Mouse (Mus musculus): ENCODE results near the gene Crip2. TPM values are rescaled to one million over a fixed set of nuclear protein-coding genes. Genes with fewer than 3 reads are reported as not detected.

Crip2 gene
- polyA plus RNA-seq, 1 experiment: 12.2 TPM

DNA sequence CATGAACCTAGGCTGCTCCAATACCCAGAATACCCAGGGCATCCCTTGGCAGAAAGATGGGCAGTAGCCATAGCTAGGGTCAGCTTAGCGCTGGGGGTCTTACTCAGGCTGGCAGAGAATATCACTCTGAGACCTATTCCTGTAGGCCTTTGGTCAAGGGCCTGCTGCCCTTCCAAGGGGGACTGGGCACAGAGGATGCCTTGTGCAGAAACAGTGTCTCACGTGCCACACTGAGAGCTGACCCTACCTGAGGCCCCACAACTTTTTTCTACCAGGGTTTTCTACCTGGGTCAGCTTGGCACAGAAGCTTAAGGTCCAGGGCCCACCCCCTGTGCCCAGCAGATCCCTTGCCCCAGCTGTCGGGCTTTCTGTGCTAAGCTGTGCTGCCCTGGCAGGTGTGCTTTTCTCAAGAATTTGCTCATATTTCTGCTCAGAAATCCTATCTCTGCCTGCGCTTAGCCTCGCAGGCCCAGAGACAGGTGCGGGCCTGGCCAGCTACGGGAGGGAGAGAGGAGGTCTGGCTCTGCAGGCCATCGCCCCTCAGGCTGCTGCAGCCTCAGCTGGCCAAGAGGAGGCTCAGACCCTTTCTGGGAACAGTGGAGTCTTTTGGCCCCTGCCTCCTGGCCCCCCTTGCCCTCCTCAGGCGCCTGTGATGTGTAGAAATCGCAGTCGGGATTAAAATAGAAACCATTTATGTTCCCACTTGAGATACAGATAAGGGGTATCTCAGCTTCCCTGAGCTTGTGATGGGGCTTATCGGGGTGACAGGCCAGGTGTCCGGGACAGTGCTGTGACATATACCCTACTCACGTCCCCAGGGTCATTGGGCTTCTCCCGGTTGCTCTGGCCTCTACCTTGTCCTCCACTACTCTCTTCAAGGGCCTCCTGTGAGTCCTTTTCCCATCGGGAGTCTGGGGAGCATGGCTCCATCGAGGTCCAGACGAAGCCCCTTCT lies 2.5 kb upstream of the Crip2 start:
- TF ChIP-seq GATA1 (IDR thresholded peaks at IDR 0.05; ENCODE audit: low read length) (no peak), TAL1 (IDR thresholded peaks at IDR 0.05; ENCODE audit: low read length) (no peak)
- Histone ChIP-seq H3K27me3 (ENCODE audit: control insufficient read depth) (peaks cover 34% of the 10 kb centered on the region), H3K9me3 (ENCODE audit: control insufficient read depth, low read length) (no peaks in the 10 kb centered on the region), H3K36me3 (ENCODE audit: control insufficient read depth) (peaks cover 62% of the 10 kb centered on the region), H3K4me3 (replicated peaks) (no peak overlapping the region), H3K4me1 (ENCODE audit: control insufficient read depth) (peaks cover 47% of the 10 kb centered on the region)

DNA sequence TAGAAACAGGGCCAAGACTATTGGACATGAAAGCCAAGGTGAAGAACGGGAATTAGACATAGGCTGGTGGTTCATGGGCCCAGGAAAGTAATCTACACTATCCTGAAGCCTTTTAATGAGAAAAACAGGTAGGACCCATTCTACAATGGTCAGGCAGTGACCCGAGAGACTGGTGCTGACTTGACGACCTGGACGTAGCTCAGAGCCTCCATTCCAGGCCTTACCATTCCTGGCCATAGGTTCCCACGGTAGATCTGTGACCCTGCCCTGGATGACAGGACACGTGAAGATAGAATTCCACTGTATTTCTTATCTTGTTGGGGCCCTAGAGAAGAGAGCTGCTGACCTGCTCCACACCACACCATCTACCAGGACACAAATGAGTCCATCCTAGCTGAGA lies 1.7 kb upstream of the Crip2 start:
- H3K4me1 ChIP-seq (ENCODE audit: control insufficient read depth): peaks cover 52% of the 10 kb centered on the region
- H3K27me3 ChIP-seq (ENCODE audit: control insufficient read depth): peaks cover 42% of the 10 kb centered on the region
- no peak overlapping the region for H3K4me3 ChIP-seq (replicated peaks)
- TF ChIP-seq TAL1 (IDR thresholded peaks at IDR 0.05; ENCODE audit: low read length): no peak
- TF ChIP-seq GATA1 (IDR thresholded peaks at IDR 0.05; ENCODE audit: low read length): no peak
- H3K36me3 ChIP-seq (ENCODE audit: control insufficient read depth): peaks cover 55% of the 10 kb centered on the region
- no peaks in the 10 kb centered on the region for H3K9me3 ChIP-seq (ENCODE audit: control insufficient read depth, low read length)

DNA sequence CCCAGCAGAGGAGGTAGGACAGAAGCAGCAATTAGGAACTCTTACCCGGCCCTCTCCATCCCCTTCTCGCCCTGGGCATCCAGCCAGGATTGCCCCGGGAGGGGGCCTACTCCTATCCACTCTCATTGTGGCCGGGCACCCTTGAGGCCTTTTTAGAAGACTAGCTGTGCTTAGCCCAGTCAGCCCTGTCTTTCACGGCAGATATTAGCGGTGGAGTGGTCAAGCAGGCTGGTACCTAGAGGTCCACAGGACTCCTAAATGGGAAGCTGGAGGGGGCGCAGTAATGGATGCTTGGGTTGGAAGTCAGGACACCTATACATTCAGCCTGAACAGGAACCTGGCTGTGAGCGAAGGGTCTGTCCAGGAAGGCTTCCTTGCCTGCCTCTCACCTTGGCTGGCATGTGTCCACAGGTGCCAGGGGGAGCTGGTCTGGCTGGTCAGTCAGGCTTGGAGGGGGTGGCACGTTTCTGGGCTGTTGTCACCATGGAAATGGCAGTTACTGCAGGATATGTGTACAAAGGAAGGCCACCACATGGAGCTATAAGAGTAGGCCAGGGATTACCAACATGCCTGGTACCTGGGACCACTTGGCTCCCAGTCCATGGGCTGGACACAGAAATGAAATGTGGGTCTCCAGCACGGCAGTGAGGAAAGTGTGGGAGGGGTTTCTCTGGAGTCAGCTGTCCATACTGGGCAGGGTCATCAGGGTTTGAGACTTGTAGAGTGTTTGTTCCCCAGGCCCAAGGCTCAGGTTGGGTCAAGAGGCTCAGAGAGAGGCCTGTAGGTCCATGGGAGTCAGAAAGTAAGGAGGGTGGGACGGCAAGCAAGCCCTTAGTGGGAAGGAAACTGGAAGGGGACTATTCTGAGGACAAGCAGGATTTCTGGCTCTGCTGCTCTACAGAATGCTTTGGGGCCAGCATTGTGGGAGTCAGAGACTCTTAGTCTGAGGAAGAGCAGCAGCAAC lies 853 bp upstream of the Crip2 start:
- H3K4me1 ChIP-seq (ENCODE audit: control insufficient read depth): peaks cover 61% of the 10 kb centered on the region
- no peaks in the 10 kb centered on the region for H3K9me3 ChIP-seq (ENCODE audit: control insufficient read depth, low read length)
- H3K36me3 ChIP-seq (ENCODE audit: control insufficient read depth): peaks cover 55% of the 10 kb centered on the region
- peak overlapping the region; percentile 80 for H3K4me3 ChIP-seq (replicated peaks)
- TF ChIP-seq TAL1 (IDR thresholded peaks at IDR 0.05; ENCODE audit: low read length): no peak
- no peak for TF ChIP-seq GATA1 (IDR thresholded peaks at IDR 0.05; ENCODE audit: low read length)
- peaks cover 50% of the 10 kb centered on the region for H3K27me3 ChIP-seq (ENCODE audit: control insufficient read depth)

DNA sequence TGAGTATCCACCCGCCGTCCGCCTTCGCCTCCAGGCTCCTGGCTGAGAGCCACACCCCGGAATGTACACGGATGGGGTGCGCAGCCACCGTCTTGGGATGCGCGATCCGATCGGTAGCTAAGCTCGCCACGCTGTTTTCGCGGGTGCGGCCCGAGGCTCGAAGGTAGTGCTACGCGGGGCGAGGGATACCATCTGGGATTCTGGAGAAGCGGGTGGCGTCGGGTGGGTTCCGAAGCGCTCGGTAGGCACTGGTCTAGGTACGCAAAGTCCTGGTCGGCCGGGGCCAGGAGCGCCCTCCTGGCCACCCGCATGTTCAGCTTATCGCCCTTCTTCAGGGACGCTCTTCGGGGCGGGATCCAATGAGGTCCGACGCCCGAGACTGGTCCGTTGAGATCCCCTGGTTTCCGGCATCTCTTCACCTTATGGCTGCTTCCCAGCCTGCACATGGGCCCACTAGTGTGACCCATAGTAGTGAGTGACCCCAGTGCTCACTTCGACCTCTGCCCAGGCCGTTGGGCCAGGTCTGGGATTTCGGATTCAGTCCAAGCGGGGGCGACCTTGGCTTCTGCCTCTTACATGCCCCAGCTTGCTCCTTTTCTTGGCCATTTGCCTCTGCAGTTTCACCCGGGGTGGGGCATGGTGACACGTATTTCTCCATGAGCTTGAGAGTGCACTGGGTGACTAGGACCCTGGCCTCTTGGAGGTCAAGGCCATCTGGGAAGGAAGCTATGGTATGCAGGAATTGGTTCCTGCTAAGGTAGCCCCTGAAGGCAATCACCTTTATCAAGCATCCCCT lies 778 bp downstream of the Crip2 start:
- Histone ChIP-seq H3K4me1 (ENCODE audit: control insufficient read depth) (peaks cover 64% of the 10 kb centered on the region), H3K4me3 (replicated peaks) (peak overlapping the region; percentile 80), H3K27me3 (ENCODE audit: control insufficient read depth) (peaks cover 51% of the 10 kb centered on the region), H3K36me3 (ENCODE audit: control insufficient read depth) (peaks cover 54% of the 10 kb centered on the region), H3K9me3 (ENCODE audit: control insufficient read depth, low read length) (no peaks in the 10 kb centered on the region)
- TF ChIP-seq TAL1 (IDR thresholded peaks at IDR 0.05; ENCODE audit: low read length) (no peak; the same call in 2 of the 3 replicates), GATA1 (IDR thresholded peaks at IDR 0.05; ENCODE audit: low read length) (0 out of 2 replicates have a peak, but pooled peaks have one; percentile 31)

DNA sequence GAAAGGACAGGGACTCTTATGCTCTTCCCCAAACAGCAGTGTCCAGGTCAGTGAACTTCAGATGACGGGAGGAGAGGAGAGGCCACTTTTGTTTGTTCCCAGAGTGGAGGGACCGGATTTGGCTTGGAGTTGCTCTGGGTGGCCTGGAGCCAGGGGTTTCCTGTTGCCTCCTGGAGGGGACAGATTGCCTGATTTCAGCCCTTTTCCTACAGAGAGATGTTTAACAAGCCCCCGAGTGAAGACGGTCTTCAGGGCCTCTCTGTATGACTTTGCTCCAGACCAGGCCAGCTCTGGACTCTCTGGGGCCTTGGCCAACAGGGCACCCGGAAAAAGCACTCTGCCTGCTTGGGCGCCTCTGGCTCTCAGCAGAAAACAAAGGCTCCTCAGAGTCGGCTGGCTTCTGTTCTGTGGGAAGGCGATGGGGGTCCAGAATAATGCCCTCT lies 1.5 kb downstream of the Crip2 start:
- Histone ChIP-seq H3K4me1 (ENCODE audit: control insufficient read depth) (peaks cover 72% of the 10 kb centered on the region), H3K9me3 (ENCODE audit: control insufficient read depth, low read length) (no peaks in the 10 kb centered on the region), H3K4me3 (replicated peaks) (peak overlapping the region; percentile 80), H3K27me3 (ENCODE audit: control insufficient read depth) (peaks cover 56% of the 10 kb centered on the region), H3K36me3 (ENCODE audit: control insufficient read depth) (peaks cover 46% of the 10 kb centered on the region)
- TF ChIP-seq TAL1 (IDR thresholded peaks at IDR 0.05; ENCODE audit: low read length): no peak
- no peak for TF ChIP-seq GATA1 (IDR thresholded peaks at IDR 0.05; ENCODE audit: low read length)

DNA sequence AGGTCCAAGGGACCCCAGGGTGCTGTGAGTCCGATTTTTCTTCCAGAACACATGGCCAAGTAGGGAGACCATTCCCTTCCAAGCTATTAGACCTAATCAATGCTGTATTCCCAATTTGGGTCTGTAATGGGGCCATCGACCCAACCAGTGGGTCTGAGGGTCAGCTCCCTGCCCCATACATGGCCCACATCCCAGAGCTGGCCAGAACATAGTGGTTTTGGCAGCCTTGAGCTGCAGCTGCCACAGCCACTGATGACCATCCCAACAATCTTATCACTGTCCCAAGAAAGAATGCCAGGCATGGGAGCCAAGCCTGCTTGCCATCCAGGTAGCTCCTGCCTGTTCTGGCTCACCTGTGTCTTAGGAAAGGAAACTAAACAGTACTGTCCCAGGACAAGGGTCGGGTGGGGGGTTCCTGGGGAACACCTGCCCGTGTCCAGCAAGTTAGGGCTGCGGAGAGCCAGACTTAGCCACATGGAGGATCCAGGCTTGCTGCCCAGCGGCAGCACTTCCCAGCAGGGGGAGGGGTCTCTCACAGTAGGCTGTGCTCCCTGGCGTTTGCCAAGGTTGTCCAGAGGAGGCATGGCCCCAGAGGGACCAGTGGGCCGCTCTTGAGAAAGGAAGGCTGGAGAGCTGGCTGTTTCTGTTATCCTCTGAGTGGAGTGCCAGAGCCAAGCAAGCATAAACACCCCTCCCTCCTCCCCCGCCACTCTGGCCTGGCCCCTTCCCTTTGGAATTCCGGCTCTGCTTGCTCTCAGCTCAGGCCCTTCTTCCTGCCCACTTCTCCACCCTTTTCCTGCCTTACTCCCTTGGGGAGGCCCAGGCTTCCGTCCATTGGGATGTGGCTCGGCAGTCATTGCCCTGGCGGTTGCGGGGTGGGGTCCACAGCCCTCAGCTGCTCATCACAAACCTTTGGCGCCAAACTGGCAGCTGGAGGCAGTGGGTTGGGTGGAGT lies 2.3 kb downstream of the Crip2 start:
- H3K4me3 ChIP-seq (replicated peaks): peak overlapping the region; percentile 16
- peaks cover 79% of the 10 kb centered on the region for H3K4me1 ChIP-seq (ENCODE audit: control insufficient read depth)
- peaks cover 39% of the 10 kb centered on the region for H3K36me3 ChIP-seq (ENCODE audit: control insufficient read depth)
- peaks cover 63% of the 10 kb centered on the region for H3K27me3 ChIP-seq (ENCODE audit: control insufficient read depth)
- TF ChIP-seq GATA1 (IDR thresholded peaks at IDR 0.05; ENCODE audit: low read length): no peak
- no peak for TF ChIP-seq TAL1 (IDR thresholded peaks at IDR 0.05; ENCODE audit: low read length)
- H3K9me3 ChIP-seq (ENCODE audit: control insufficient read depth, low read length): no peaks in the 10 kb centered on the region

DNA sequence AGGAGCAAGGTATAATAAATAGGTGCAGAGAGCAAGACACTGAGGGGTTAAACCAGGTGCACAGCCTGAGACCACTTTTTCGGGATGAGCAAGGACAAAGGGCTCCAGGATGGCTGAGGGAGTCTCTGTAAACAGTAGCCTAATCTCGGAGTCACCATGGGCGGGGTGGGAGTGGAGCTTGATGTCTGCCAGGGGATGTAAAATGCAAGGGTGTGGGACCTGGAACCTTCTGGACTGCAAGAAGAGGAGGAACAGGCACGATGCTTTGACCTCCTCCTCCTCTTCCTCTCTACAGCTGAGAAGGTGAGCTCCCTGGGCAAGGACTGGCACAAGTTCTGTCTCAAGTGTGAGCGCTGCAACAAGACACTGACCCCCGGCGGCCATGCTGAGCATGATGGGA lies 3.1 kb downstream of the Crip2 start:
- Histone ChIP-seq H3K27me3 (ENCODE audit: control insufficient read depth) (peaks cover 70% of the 10 kb centered on the region), H3K9me3 (ENCODE audit: control insufficient read depth, low read length) (no peaks in the 10 kb centered on the region), H3K4me1 (ENCODE audit: control insufficient read depth) (peaks cover 81% of the 10 kb centered on the region), H3K4me3 (replicated peaks) (no peak overlapping the region), H3K36me3 (ENCODE audit: control insufficient read depth) (peaks cover 30% of the 10 kb centered on the region)
- TF ChIP-seq TAL1 (IDR thresholded peaks at IDR 0.05; ENCODE audit: low read length) (no peak), GATA1 (IDR thresholded peaks at IDR 0.05; ENCODE audit: low read length) (no peak)
